Mouse (Mus musculus) forebrain, embryonic 14.5 days (tissue): ENCODE results near the gene Exoc7. TPM values are rescaled to one million over a fixed set of nuclear protein-coding genes. Genes with fewer than 3 reads are reported as not detected.

Source experiments
- ATAC-seq: fragments of 200-750 bp; cut with Nextera tagmentation; 2 replicates; pipeline ENCODE4 v1.8.0; 2017; ENCODE audit warnings: mild to moderate bottlenecking, moderate library complexity
- DNase-seq: peaks from one replicate; pipeline ENCODE4 v3.0.0-alpha.2; 2015; ENCODE audit warnings: low spot score
- H3K27ac ChIP-seq: fragments of 300-500 bp; sonication (generic); 2 replicates; pipeline ENCODE4 v1.5.1; 2014; ENCODE audit warnings: low read depth, mild to moderate bottlenecking, control low read depth, low read length, moderate library complexity
- H3K27me3 ChIP-seq: fragments of 300-500 bp; sonication (generic); replicated peaks from 2 replicates; pipeline ENCODE4 v1.6.1; 2014; ENCODE audit warnings: low read length, control low read depth, mixed read lengths; ENCODE audit not compliant: control insufficient read depth, insufficient read depth
- H3K36me3 ChIP-seq: fragments of 300-500 bp; sonication (generic); 2 replicates; pipeline ENCODE4 v1.6.1; 2014; ENCODE audit warnings: low read length, control low read depth; ENCODE audit not compliant: control insufficient read depth, insufficient read depth
- H3K4me1 ChIP-seq: fragments of 300-500 bp; sonication (generic); 2 replicates; pipeline ENCODE4 v1.6.1; 2014; ENCODE audit warnings: antibody characterized with exemption, low read length, control low read depth; ENCODE audit not compliant: control insufficient read depth, insufficient read depth
- H3K4me2 ChIP-seq: fragments of 300-500 bp; sonication (generic); 2 replicates; pipeline ENCODE4 v1.6.1; 2014; ENCODE audit warnings: mild to moderate bottlenecking, control low read depth, low read length
- H3K4me3 ChIP-seq: fragments of 300-500 bp; sonication (generic); 2 replicates; pipeline ENCODE4 v1.5.1; 2014; ENCODE audit warnings: low read depth, low read length, control low read depth
- H3K9ac ChIP-seq: fragments of 300-500 bp; sonication (generic); 2 replicates; pipeline ENCODE4 v1.6.1; 2014; ENCODE audit warnings: mild to moderate bottlenecking, low read length, control low read depth, moderate library complexity
- H3K9me3 ChIP-seq: fragments of 300-500 bp; sonication (generic); replicated peaks from 2 replicates; pipeline ENCODE4 v1.6.1; 2016; ENCODE audit warnings: low read length, control low read depth, mixed read lengths; ENCODE audit not compliant: control insufficient read depth
- WGBS: fragments of 180-500 bp; shearing (Covaris S2); extraction: QIAGEN DNeasy Blood & Tissue Kit; methylation state at CpG from one replicate; pipeline ENCODE4 v1.1.7; 2014; 5-methylcytosine and 5-hydroxymethylcytosine counted together
- polyA plus RNA-seq: library from polyadenylated mRNA; unstranded; fragments of >200 nt; fragmentation: Nextera tagmentation; extraction: Ambion mirVana; gene quantifications from 2 replicates; pipeline ENCODE4 v1.2.1, GENCODE M21; 2014

Gene Exoc7
- polyA plus RNA-seq, 1 experiment from 2014 or later, result 107 TPM

DNA sequence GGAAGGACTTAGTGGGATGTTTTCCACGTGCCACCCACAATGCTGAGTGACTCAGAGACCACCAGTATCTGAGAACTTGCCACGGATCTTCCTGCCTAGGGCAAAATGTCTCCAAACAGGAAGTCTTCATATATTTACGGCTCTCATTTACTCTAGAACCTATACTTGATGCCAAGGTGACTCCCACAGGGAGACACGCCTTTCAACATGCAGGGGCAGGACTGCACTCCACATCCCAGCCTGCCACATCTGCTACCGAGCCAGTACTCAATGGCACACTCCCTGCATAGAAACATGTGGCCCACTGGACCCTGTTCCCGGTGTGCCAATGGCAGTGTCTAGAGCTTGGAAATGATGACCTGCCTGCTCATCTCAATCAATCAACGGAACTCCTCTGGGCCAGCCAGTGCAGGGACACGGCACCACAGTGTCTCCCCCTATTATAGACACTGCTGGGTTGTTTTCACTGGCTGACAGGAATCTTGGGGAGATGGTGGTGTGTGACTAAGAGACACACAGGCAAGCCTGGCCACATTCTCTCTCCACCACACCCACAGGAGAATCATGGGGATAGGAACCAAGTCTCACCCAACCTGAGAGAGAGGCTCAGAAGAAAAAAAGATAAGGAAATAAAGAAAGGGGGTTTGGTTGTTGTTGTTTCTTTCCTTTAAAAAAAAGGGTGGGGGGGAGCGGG is 50.9 kb downstream of the Exoc7 start:
- WGBS, result 93% methylated on average over 9 of the region's 9 CpGs
- no peak for DNase-seq
- ATAC-seq, result no peak
- H3K27me3 ChIP-seq, result no peaks in the 10 kb centered on the region
- H3K27ac ChIP-seq, result no peak overlapping the region
- H3K4me3 ChIP-seq, result no peak overlapping the region
- H3K4me1 ChIP-seq, result no peaks in the 10 kb centered on the region
- H3K9ac ChIP-seq, result no peak overlapping the region
- H3K36me3 ChIP-seq, result peaks cover 94% of the 10 kb centered on the region
- no peaks in the 10 kb centered on the region for H3K9me3 ChIP-seq
- no peak overlapping the region for H3K4me2 ChIP-seq

- Histone ChIP-seq H3K9me3 (no peaks in the 10 kb centered on the region), H3K27ac (no peak overlapping the region), H3K9ac (no peak overlapping the region), H3K4me2 (no peak overlapping the region), H3K4me1 (no peaks in the 10 kb centered on the region), H3K36me3 (peaks cover 94% of the 10 kb centered on the region), H3K27me3 (no peaks in the 10 kb centered on the region), H3K4me3 (no peak overlapping the region)
- no peak for ATAC-seq
- DNase-seq, result no peak
- WGBS, result 84% methylated on average over 22 of the region's 22 CpGs
These were observed 51.7 kb downstream of the Exoc7 start for GRCm38 (mm10) chr11:116255090-116255981.

GRCm38 (mm10) chr11:116254627-116255026 is 52.4 kb downstream of the Exoc7 start:
- DNase-seq, result no peak
- H3K27ac ChIP-seq, result no peak overlapping the region
- WGBS, result 86% methylated on average over 9 of the region's 9 CpGs
- H3K9ac ChIP-seq, result no peak overlapping the region
- H3K27me3 ChIP-seq, result no peaks in the 10 kb centered on the region
- ATAC-seq, result no peak
- H3K36me3 ChIP-seq, result peaks cover 94% of the 10 kb centered on the region
- no peak overlapping the region for H3K4me3 ChIP-seq
- no peaks in the 10 kb centered on the region for H3K9me3 ChIP-seq
- no peak overlapping the region for H3K4me2 ChIP-seq
- no peaks in the 10 kb centered on the region for H3K4me1 ChIP-seq

GRCm38 (mm10) chr11:116253076-116253600 is 53.9 kb downstream of the Exoc7 start:
- Histone ChIP-seq H3K4me2 (no peak overlapping the region), H3K27ac (no peak overlapping the region), H3K27me3 (no peaks in the 10 kb centered on the region), H3K9ac (no peak overlapping the region), H3K4me1 (no peaks in the 10 kb centered on the region), H3K9me3 (no peaks in the 10 kb centered on the region), H3K4me3 (no peak overlapping the region), H3K36me3 (peaks cover 94% of the 10 kb centered on the region)
- no peak for DNase-seq
- ATAC-seq, result no peak
- WGBS, result 88% methylated on average over 3 of the region's 3 CpGs

DNA sequence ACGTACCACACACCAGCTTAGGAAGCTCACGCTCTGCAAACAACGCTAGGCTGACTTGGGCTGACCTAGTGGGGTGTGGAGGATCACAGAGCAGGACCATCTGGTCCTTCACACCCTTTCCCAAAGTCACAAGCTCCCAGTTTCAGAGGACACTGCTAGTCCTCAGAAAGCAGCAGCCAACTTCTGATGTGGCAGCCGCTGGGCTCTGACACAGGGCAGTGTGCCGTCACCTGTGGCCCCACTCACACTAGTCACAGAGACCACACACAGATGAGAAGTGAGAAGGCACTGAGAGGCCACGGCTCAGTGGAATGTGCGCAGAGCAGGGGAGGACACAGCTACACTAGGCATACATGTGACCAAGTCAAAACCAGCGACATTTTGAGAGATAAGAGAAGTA is 56.1 kb downstream of the Exoc7 start:
- H3K27ac ChIP-seq, result no peak overlapping the region
- H3K4me2 ChIP-seq, result no peak overlapping the region
- DNase-seq (no peak), ATAC-seq (no peak)
- H3K4me1 ChIP-seq, result no peaks in the 10 kb centered on the region
- no peaks in the 10 kb centered on the region for H3K9me3 ChIP-seq
- H3K36me3 ChIP-seq, result peaks cover 96% of the 10 kb centered on the region
- no peaks in the 10 kb centered on the region for H3K27me3 ChIP-seq
- no peak overlapping the region for H3K9ac ChIP-seq
- WGBS, result 94% methylated on average over 8 of the region's 8 CpGs
- H3K4me3 ChIP-seq, result no peak overlapping the region

DNA sequence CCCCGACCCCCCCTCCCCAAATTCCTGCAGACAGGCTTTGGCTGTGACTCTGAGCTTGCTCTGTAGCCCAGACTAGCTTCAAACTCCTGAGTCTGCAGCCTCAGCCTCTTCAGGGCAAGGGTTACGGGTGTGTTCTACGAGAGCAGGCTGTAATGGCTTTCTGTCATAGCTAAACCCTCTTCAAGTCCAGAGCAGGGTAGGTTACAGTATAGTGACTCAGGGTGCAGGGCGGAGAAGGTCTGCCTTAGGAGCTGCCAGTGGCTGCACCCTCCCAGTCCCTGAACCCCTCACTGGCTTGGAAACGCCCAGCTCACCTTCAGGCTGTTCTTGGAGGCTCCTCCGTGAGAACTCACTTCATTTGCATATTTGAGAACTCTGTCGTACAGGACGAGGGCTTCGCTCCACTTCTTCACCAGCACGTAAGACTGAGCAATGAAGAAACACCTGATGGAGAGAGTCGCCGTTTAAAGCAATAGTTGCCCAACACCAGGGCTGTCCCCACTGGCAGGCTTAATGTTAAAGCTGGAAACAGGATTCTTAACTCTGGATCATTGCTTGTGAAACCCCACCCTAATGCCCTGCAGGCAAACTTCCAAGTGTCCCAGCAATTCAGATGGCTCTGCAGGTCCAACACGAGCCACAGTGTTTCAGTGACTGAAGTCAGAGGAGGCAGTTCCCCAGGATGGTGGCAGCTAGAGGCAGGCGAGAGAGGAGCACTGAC is 59.4 kb downstream of the Exoc7 start:
- H3K27me3 ChIP-seq, result no peaks in the 10 kb centered on the region
- H3K4me3 ChIP-seq, result no peak overlapping the region
- H3K9ac ChIP-seq, result no peak overlapping the region
- no peaks in the 10 kb centered on the region for H3K9me3 ChIP-seq
- peaks cover 100% of the 10 kb centered on the region for H3K36me3 ChIP-seq
- H3K4me1 ChIP-seq, result no peaks in the 10 kb centered on the region
- no peak overlapping the region for H3K4me2 ChIP-seq
- no peak for ATAC-seq
- no peak overlapping the region for H3K27ac ChIP-seq
- no peak for DNase-seq
- WGBS, result 90% methylated on average over 14 of the region's 14 CpGs

DNA sequence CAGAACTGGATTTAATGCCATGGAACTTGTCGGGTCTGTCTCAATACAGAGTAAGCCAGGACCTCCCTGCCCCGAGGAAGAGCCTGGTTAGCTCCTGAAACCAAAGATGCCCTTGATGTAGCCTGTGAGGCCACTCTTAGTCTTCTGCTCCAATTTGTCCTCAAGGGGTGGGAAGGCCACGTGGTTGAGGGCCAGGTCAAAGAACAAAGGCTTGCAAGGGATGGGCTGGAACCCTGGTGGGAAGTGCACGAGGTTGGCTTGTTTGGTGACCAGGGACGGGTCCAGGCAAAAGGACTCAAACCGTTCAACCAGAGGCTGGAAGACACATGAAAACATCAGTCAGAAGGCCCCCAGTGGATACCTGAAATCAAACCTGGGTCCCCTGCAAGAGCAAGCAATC is 61.4 kb downstream of the Exoc7 start:
- H3K4me3 ChIP-seq, result no peak overlapping the region
- peaks cover 81% of the 10 kb centered on the region for H3K36me3 ChIP-seq
- ATAC-seq (no peak), DNase-seq (no peak)
- no peaks in the 10 kb centered on the region for H3K9me3 ChIP-seq
- H3K4me1 ChIP-seq, result no peaks in the 10 kb centered on the region
- no peak overlapping the region for H3K27ac ChIP-seq
- H3K9ac ChIP-seq, result no peak overlapping the region
- no peak overlapping the region for H3K4me2 ChIP-seq
- H3K27me3 ChIP-seq, result no peaks in the 10 kb centered on the region
- WGBS, result 82% methylated on average over 6 of the region's 6 CpGs

- Histone ChIP-seq H3K4me1 (no peaks in the 10 kb centered on the region), H3K27ac (no peak overlapping the region), H3K9me3 (no peaks in the 10 kb centered on the region), H3K36me3 (peaks cover 71% of the 10 kb centered on the region), H3K9ac (no peak overlapping the region), H3K4me3 (no peak overlapping the region), H3K27me3 (no peaks in the 10 kb centered on the region), H3K4me2 (no peak overlapping the region)
- no peak for ATAC-seq
- no peak for DNase-seq
- 88% methylated on average over 8 of the region's 8 CpGs for WGBS
These were observed 62.5 kb downstream of the Exoc7 start for GRCm38 (mm10) chr11:116244580-116244979.
